Mouse (Mus musculus) kidney, adult 2 months (tissue): ENCODE data around the gene Gm42372. TPM values are rescaled to one million over a fixed set of nuclear protein-coding genes. Genes with fewer than 3 reads are reported as not detected.

Source experiments
- DNase-seq: peaks from one replicate; pipeline ENCODE4 v3.0.0; 2021
- H3K27ac ChIP-seq: fragments of 200-500 bp; 2 replicates; pipeline ENCODE4 v1.5.1; 2012; ENCODE audit warnings: low read depth, low read length, control low read depth, inconsistent platforms; ENCODE audit not compliant: insufficient read depth
- H3K27me3 ChIP-seq: fragments of 200-500 bp; replicated peaks from 2 replicates; pipeline ENCODE4 v1.6.1; 2012; ENCODE audit warnings: mild to moderate bottlenecking, moderate library complexity, low read length, inconsistent platforms; ENCODE audit not compliant: control insufficient read depth, insufficient read depth
- H3K36me3 ChIP-seq: fragments of 200-500 bp; 2 replicates; pipeline ENCODE4 v1.6.1; 2012; ENCODE audit warnings: mild to moderate bottlenecking, moderate library complexity, low read length, inconsistent platforms; ENCODE audit not compliant: control insufficient read depth, insufficient read depth
- H3K4me1 ChIP-seq: fragments of 200-500 bp; 2 replicates; pipeline ENCODE4 v1.6.1; 2011; ENCODE audit warnings: low read length; ENCODE audit not compliant: control insufficient read depth, insufficient read depth
- H3K4me3 ChIP-seq: fragments of 200-500 bp; 2 replicates; pipeline ENCODE4 v1.5.1; 2011; ENCODE audit warnings: mild to moderate bottlenecking, low read depth, low read length, control low read depth; ENCODE audit not compliant: insufficient read depth
- CTCF ChIP-seq: fragments of 200-500 bp; conservative IDR thresholded peaks from 2 replicates; pipeline ENCODE4 v1.5.1; 2011; ENCODE audit warnings: low read depth, mild to moderate bottlenecking, control low read depth, low read length, moderate library complexity, mixed read lengths; ENCODE audit not compliant: insufficient read depth, insufficient read length
- POLR2A ChIP-seq: fragments of 200-500 bp; IDR thresholded peaks from one replicate; pipeline ENCODE4 v1.6.1; 2011; ENCODE audit warnings: low read depth, low read length, control low read depth
- WGBS: fragments of 180-500 bp; shearing (Covaris S2); methylation state at CpG from one replicate; pipeline ENCODE4 v1.1.7; 2018; 5-methylcytosine and 5-hydroxymethylcytosine counted together
- polyA plus RNA-seq: library from polyadenylated mRNA; depleted of rRNA; stranded (reverse); fragments of >200 nt; gene quantifications from 2 replicates; pipeline ENCODE4 v1.2.3, GENCODE M21; 2012

Gm42372 gene
- polyA plus RNA-seq, 1 experiment: 0.08 TPM

- DNase-seq: no peak
- peaks cover 34% of the 10 kb centered on the region for H3K4me1 ChIP-seq
- H3K27ac ChIP-seq: no peak overlapping the region
- no peaks in the 10 kb centered on the region for H3K27me3 ChIP-seq
- WGBS: 82% methylated on average over 7 of the region's 7 CpGs
- no peaks in the 10 kb centered on the region for H3K36me3 ChIP-seq
- H3K4me3 ChIP-seq: no peak overlapping the region
- TF ChIP-seq POLR2A: no peak
- no peak for TF ChIP-seq CTCF
These were observed 36.7 kb downstream of the Gm42372 start for GRCm38 (mm10) chr7:17019426-17020166.

- H3K4me3 ChIP-seq: no peak overlapping the region
- DNase-seq: no peak
- H3K27me3 ChIP-seq: no peaks in the 10 kb centered on the region
- H3K27ac ChIP-seq: no peak overlapping the region
- peaks cover 51% of the 10 kb centered on the region for H3K4me1 ChIP-seq
- H3K36me3 ChIP-seq: no peaks in the 10 kb centered on the region
- TF ChIP-seq POLR2A (no peak), CTCF (no peak)
- 93% methylated on average over 15 of the region's 15 CpGs for WGBS
These were observed 39.3 kb downstream of the Gm42372 start for GRCm38 (mm10) chr7:17022176-17022575.

DNA sequence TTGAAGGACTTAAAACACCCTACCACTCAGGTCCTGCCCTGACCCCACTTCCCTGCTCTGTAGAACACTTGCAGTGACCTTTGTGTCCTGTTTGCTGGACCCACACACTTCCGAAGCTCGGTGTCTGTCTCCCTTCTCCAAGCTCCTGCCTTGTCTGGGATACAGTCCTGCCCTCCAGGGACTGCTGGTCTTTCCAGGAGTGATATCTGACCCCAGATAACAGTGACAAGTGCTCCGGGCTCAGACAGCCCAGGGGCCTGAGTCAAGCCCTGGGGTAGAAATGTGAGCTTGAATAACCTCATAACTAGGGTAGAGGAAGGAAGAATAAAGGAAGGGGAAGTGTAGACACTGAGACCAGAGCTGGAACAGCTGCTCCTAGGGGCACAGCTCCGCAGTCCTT, 40.8 kb downstream of the Gm42372 start:
- 14% methylated on average over 4 of the region's 4 CpGs for WGBS
- DNase-seq: peak; percentile 42
- Histone ChIP-seq H3K4me3 (no peak overlapping the region), H3K4me1 (peaks cover 42% of the 10 kb centered on the region), H3K36me3 (no peaks in the 10 kb centered on the region), H3K27ac (peak overlapping the region; percentile 64), H3K27me3 (no peaks in the 10 kb centered on the region)
- TF ChIP-seq POLR2A (no peak), CTCF (no peak)

DNA sequence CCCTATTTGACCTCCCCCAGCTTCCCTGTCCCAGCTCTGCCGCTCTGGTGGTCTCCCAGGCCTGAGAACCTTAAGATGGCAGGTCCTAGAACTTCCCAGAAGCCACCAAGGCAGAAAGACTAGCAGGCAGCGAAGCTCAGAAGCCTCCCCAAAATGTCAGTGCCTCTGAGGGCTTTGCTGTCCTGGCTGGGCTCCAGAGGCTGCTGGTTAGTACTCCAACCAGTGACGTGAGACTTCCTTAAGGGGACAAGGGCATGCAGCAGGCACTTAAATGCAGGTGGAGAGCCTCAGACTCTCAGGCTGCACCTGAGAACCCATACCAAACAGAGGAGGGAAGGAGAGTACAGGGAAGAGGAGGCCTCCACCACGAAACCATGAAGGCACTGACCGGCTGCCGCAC, 41.3 kb downstream of the Gm42372 start:
- H3K27me3 ChIP-seq: no peaks in the 10 kb centered on the region
- peaks cover 42% of the 10 kb centered on the region for H3K4me1 ChIP-seq
- no peak overlapping the region for H3K4me3 ChIP-seq
- no peaks in the 10 kb centered on the region for H3K36me3 ChIP-seq
- TF ChIP-seq CTCF (no peak), POLR2A (no peak)
- H3K27ac ChIP-seq: peak overlapping the region; percentile 64
- peak; percentile 65 for DNase-seq
- WGBS: 46% methylated on average over 6 of the region's 6 CpGs

- DNase-seq: peak; percentile 85
- Histone ChIP-seq H3K36me3 (no peaks in the 10 kb centered on the region), H3K4me3 (no peak overlapping the region), H3K27ac (peak overlapping the region; percentile 64), H3K27me3 (no peaks in the 10 kb centered on the region), H3K4me1 (peaks cover 42% of the 10 kb centered on the region)
- no peak for TF ChIP-seq POLR2A
- no peak for TF ChIP-seq CTCF
- 29% methylated on average over 10 of the region's 10 CpGs for WGBS
These were observed 42.1 kb downstream of the Gm42372 start for GRCm38 (mm10) chr7:17024814-17025504.

DNA sequence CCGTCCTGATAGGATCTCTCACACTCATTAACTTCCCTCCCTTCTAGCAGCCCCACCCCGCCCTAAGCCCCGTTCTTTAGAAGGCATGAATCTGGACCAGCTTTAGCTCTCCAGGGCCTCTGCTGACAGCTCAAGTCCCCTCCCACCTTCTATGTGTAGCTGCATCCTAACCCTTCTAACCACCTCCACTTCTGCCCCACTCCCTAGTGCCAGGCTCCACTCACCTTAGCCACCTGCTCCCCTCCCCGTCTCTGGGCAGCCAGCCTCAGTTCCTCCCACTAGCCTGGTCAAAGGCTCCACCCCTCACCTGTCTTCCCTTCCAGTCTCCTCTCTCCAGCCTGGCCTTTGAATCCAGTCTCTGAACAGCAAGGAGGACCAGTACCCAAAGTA, 42.6 kb downstream of the Gm42372 start:
- Histone ChIP-seq H3K27me3 (no peaks in the 10 kb centered on the region), H3K36me3 (no peaks in the 10 kb centered on the region), H3K4me1 (peaks cover 42% of the 10 kb centered on the region), H3K27ac (peak overlapping the region; percentile 64), H3K4me3 (no peak overlapping the region)
- DNase-seq: peak; percentile 67
- TF ChIP-seq POLR2A: no peak
- TF ChIP-seq CTCF: no peak
- 27% methylated on average over 4 of the region's 4 CpGs for WGBS

GRCm38 (mm10) chr7:17025896-17026622, 43.2 kb downstream of the Gm42372 start:
- no peaks in the 10 kb centered on the region for H3K36me3 ChIP-seq
- H3K4me1 ChIP-seq: peaks cover 42% of the 10 kb centered on the region
- no peaks in the 10 kb centered on the region for H3K27me3 ChIP-seq
- H3K4me3 ChIP-seq: no peak overlapping the region
- H3K27ac ChIP-seq: peak overlapping the region; percentile 64; the same call in 1 of the 2 replicates
- no peak for DNase-seq
- TF ChIP-seq POLR2A (no peak), CTCF (no peak)
- 44% methylated on average over 9 of the region's 9 CpGs for WGBS
